Mouse (Mus musculus): ENCODE data around the gene Trpm3. TPM values are rescaled to one million over a fixed set of nuclear protein-coding genes. Genes with fewer than 3 reads are reported as not detected.

The Trpm3 gene
- total and polyA plus RNA-seq, 3 experiments, result 0.49 TPM; not detected in 2

- Histone ChIP-seq H3K27me3 (ENCODE audit: insufficient read depth, low read length) (0 out of 2 replicates have a peak, but pooled peaks cover 4% of the 10 kb centered on the region), H3K4me3 (ENCODE audit: low read depth, low read length) (no peak overlapping the region), H3K36me3 (replicated peaks) (no peaks in the 10 kb centered on the region), H3K9me3 (replicated peaks) (no peaks in the 10 kb centered on the region), H3K4me1 (ENCODE audit: insufficient read depth, low read depth, low read length) (no peaks in the 10 kb centered on the region)
- ATAC-seq (ENCODE audit: extremely low read depth, insufficient number of reproducible peaks, low FRiP score, poor library complexity, severe bottlenecking), result no peak
- DNase-seq (ENCODE audit: low spot score), result no peak
- no peak for TF ChIP-seq TAL1 (conservative IDR thresholded peaks at IDR 0.05; ENCODE audit: low read depth, low read length)
- TF ChIP-seq POLR2AphosphoS5 (IDR thresholded peaks at IDR 0.05; ENCODE audit: insufficient replicate concordance, low read depth, low read length), result no peak
- no peak for TF ChIP-seq GATA1 (IDR thresholded peaks at IDR 0.05; ENCODE audit: borderline replicate concordance, low read length)
- no peak for TF ChIP-seq GATA2 (IDR thresholded peaks at IDR 0.05; ENCODE audit: borderline replicate concordance, low read depth, low read length)
- no peak for TF ChIP-seq CTCF (IDR thresholded peaks at IDR 0.05; ENCODE audit: low read depth, low read length)
Observed at GRCm38 (mm10) chr19:22800471-22800870, 661.6 kb downstream of the Trpm3 start.

- Histone ChIP-seq H3K36me3 (replicated peaks) (no peaks in the 10 kb centered on the region), H3K4me1 (ENCODE audit: insufficient read depth, low read depth, low read length) (no peaks in the 10 kb centered on the region), H3K9me3 (replicated peaks) (no peaks in the 10 kb centered on the region), H3K4me3 (ENCODE audit: low read depth, low read length) (no peak overlapping the region), H3K27me3 (ENCODE audit: insufficient read depth, low read length) (no peaks in the 10 kb centered on the region)
- ATAC-seq (ENCODE audit: extremely low read depth, insufficient number of reproducible peaks, low FRiP score, poor library complexity, severe bottlenecking), result no peak
- TF ChIP-seq GATA2 (IDR thresholded peaks at IDR 0.05; ENCODE audit: borderline replicate concordance, low read depth, low read length) (no peak), CTCF (IDR thresholded peaks at IDR 0.05; ENCODE audit: low read depth, low read length) (no peak), POLR2AphosphoS5 (IDR thresholded peaks at IDR 0.05; ENCODE audit: insufficient replicate concordance, low read depth, low read length) (no peak), GATA1 (IDR thresholded peaks at IDR 0.05; ENCODE audit: borderline replicate concordance, low read length) (no peak), TAL1 (conservative IDR thresholded peaks at IDR 0.05; ENCODE audit: low read depth, low read length) (no peak)
- no peak for DNase-seq (ENCODE audit: low spot score)
Observed at GRCm38 (mm10) chr19:22803396-22803795, 664.5 kb downstream of the Trpm3 start.

- DNase-seq (ENCODE audit: low spot score) (no peak), ATAC-seq (ENCODE audit: extremely low read depth, insufficient number of reproducible peaks, low FRiP score, poor library complexity, severe bottlenecking) (no peak)
- no peaks in the 10 kb centered on the region for H3K27me3 ChIP-seq (ENCODE audit: insufficient read depth, low read length)
- H3K36me3 ChIP-seq (replicated peaks), result no peaks in the 10 kb centered on the region
- no peaks in the 10 kb centered on the region for H3K9me3 ChIP-seq (replicated peaks)
- H3K4me1 ChIP-seq (ENCODE audit: insufficient read depth, low read depth, low read length), result no peaks in the 10 kb centered on the region
- H3K4me3 ChIP-seq (ENCODE audit: low read depth, low read length), result no peak overlapping the region
- TF ChIP-seq GATA1 (IDR thresholded peaks at IDR 0.05; ENCODE audit: borderline replicate concordance, low read length) (no peak), CTCF (IDR thresholded peaks at IDR 0.05; ENCODE audit: low read depth, low read length) (no peak), GATA2 (IDR thresholded peaks at IDR 0.05; ENCODE audit: borderline replicate concordance, low read depth, low read length) (no peak), POLR2AphosphoS5 (IDR thresholded peaks at IDR 0.05; ENCODE audit: insufficient replicate concordance, low read depth, low read length) (no peak), TAL1 (conservative IDR thresholded peaks at IDR 0.05; ENCODE audit: low read depth, low read length) (no peak)
Observed at GRCm38 (mm10) chr19:22804311-22804710, 665.5 kb downstream of the Trpm3 start.

DNA sequence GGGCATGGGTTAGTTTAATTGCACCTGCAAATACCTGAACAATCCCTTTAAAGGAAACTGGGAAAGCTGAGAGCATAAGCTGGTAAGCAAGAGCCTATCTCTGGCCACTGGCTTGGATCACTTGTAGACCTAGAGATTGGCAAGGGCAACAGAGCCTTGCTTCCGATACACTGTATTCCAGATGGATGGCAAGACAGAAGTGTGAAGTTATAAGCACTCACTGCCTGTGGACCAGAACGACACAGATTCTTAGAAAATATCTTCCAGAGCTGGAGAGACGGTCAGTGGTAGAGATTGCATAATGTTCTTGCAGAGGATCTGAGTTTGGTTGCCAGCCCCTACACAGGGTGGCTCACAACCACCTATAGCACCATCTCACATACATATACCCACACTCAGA is 671.4 kb downstream of the Trpm3 start:
- no peak for DNase-seq (ENCODE audit: low spot score)
- no peaks in the 10 kb centered on the region for H3K9me3 ChIP-seq (replicated peaks)
- TF ChIP-seq CTCF (IDR thresholded peaks at IDR 0.05; ENCODE audit: low read depth, low read length), result no peak
- no peak for TF ChIP-seq GATA2 (IDR thresholded peaks at IDR 0.05; ENCODE audit: borderline replicate concordance, low read depth, low read length)
- H3K4me3 ChIP-seq (ENCODE audit: low read depth, low read length), result no peak overlapping the region
- H3K36me3 ChIP-seq (replicated peaks), result no peaks in the 10 kb centered on the region
- no peaks in the 10 kb centered on the region for H3K27me3 ChIP-seq (ENCODE audit: insufficient read depth, low read length)
- no peaks in the 10 kb centered on the region for H3K4me1 ChIP-seq (ENCODE audit: insufficient read depth, low read depth, low read length)
- ATAC-seq (ENCODE audit: extremely low read depth, insufficient number of reproducible peaks, low FRiP score, poor library complexity, severe bottlenecking), result no peak

DNA sequence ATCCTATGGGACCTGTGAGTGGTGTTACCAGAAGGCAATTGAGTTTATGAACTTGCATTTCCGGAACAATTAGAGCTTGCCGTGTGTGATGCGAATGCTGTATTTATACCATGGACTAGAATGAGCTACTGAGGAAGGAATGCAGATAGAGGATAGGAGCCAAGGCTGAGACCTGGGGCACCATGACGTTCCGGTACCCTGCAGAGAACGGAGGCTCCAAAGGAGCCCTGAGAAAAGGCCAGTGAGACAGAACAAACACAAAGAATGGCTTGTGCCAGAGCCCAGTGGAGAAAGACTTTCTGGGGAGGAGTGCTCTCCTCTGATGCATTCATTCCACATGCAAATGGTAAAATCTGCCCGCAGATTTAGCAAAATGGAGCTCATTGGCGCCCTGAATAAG is 682.9 kb downstream of the Trpm3 start:
- no peak for ATAC-seq (ENCODE audit: extremely low read depth, insufficient number of reproducible peaks, low FRiP score, poor library complexity, severe bottlenecking)
- no peak overlapping the region for H3K4me3 ChIP-seq (ENCODE audit: low read depth, low read length)
- TF ChIP-seq GATA2 (IDR thresholded peaks at IDR 0.05; ENCODE audit: borderline replicate concordance, low read depth, low read length) (no peak), TAL1 (conservative IDR thresholded peaks at IDR 0.05; ENCODE audit: low read depth, low read length) (no peak), CTCF (IDR thresholded peaks at IDR 0.05; ENCODE audit: low read depth, low read length) (no peak), GATA1 (IDR thresholded peaks at IDR 0.05; ENCODE audit: borderline replicate concordance, low read length) (no peak), POLR2AphosphoS5 (IDR thresholded peaks at IDR 0.05; ENCODE audit: insufficient replicate concordance, low read depth, low read length) (no peak)
- no peaks in the 10 kb centered on the region for H3K36me3 ChIP-seq (replicated peaks)
- no peak for DNase-seq (ENCODE audit: low spot score)
- no peaks in the 10 kb centered on the region for H3K27me3 ChIP-seq (ENCODE audit: insufficient read depth, low read length)
- H3K4me1 ChIP-seq (ENCODE audit: insufficient read depth, low read depth, low read length), result no peaks in the 10 kb centered on the region
- H3K9me3 ChIP-seq (replicated peaks), result no peaks in the 10 kb centered on the region

GRCm38 (mm10) chr19:22823491-22823981 is 684.7 kb downstream of the Trpm3 start:
- Histone ChIP-seq H3K4me3 (ENCODE audit: low read depth, low read length) (no peak overlapping the region), H3K9me3 (replicated peaks) (no peaks in the 10 kb centered on the region), H3K27me3 (ENCODE audit: insufficient read depth, low read length) (no peaks in the 10 kb centered on the region), H3K36me3 (replicated peaks) (no peaks in the 10 kb centered on the region), H3K4me1 (ENCODE audit: insufficient read depth, low read depth, low read length) (no peaks in the 10 kb centered on the region)
- ATAC-seq (ENCODE audit: extremely low read depth, insufficient number of reproducible peaks, low FRiP score, poor library complexity, severe bottlenecking) (no peak), DNase-seq (ENCODE audit: low spot score) (no peak)
- TF ChIP-seq POLR2AphosphoS5 (IDR thresholded peaks at IDR 0.05; ENCODE audit: insufficient replicate concordance, low read depth, low read length) (no peak), CTCF (IDR thresholded peaks at IDR 0.05; ENCODE audit: low read depth, low read length) (no peak), GATA1 (IDR thresholded peaks at IDR 0.05; ENCODE audit: borderline replicate concordance, low read length) (no peak)

DNA sequence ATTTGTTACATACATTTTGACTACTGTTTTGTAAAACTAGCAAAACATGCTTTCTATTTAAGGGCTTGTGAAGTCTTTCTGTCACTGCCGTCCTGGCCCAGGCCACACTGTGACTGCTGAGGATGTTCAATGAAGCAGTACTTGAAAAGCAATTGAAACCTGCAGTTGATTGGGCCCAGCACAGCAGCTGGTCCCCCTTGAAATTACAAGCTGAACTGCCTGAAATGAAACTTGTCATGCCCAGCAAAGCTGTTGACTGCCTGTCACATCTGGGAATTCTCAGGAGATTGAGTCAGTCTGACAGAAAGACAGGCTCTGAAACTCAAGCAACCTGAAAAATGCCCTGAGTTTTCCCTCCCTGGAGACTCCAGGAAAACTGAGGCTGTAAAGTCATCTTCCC is 687.0 kb downstream of the Trpm3 start:
- no peaks in the 10 kb centered on the region for H3K36me3 ChIP-seq (replicated peaks)
- DNase-seq (ENCODE audit: low spot score), result no peak

More for the DNA sequence above, 687.0 kb downstream of the Trpm3 start:
- Histone ChIP-seq H3K4me3 (ENCODE audit: low read depth, low read length) (no peak overlapping the region), H3K9me3 (replicated peaks) (no peaks in the 10 kb centered on the region), H3K4me1 (ENCODE audit: insufficient read depth, low read depth, low read length) (no peaks in the 10 kb centered on the region), H3K27me3 (ENCODE audit: insufficient read depth, low read length) (no peaks in the 10 kb centered on the region)
- TF ChIP-seq CTCF (IDR thresholded peaks at IDR 0.05; ENCODE audit: low read depth, low read length) (no peak), GATA1 (IDR thresholded peaks at IDR 0.05; ENCODE audit: borderline replicate concordance, low read length) (no peak), POLR2AphosphoS5 (IDR thresholded peaks at IDR 0.05; ENCODE audit: insufficient replicate concordance, low read depth, low read length) (no peak), TAL1 (conservative IDR thresholded peaks at IDR 0.05; ENCODE audit: low read depth, low read length) (no peak), GATA2 (IDR thresholded peaks at IDR 0.05; ENCODE audit: borderline replicate concordance, low read depth, low read length) (no peak)
- ATAC-seq (ENCODE audit: extremely low read depth, insufficient number of reproducible peaks, low FRiP score, poor library complexity, severe bottlenecking), result no peak
